Mouse (Mus musculus) neural tube, embryonic 12.5 days (tissue): ENCODE results near the gene Mgat3. TPM values are rescaled to one million over a fixed set of nuclear protein-coding genes. Genes with fewer than 3 reads are reported as not detected.

Experiments
- ATAC-seq: fragments of 200-750 bp; cut with Nextera tagmentation; 2 replicates; pipeline ENCODE4 v1.8.0; 2017; ENCODE audit warnings: low read depth, mild to moderate bottlenecking, moderate TSS enrichment, moderate library complexity; ENCODE audit not compliant: low FRiP score
- H3K27ac ChIP-seq: fragments of 300-500 bp; sonication (generic); 2 replicates; pipeline ENCODE4 v1.5.1; 2016
- H3K27me3 ChIP-seq: fragments of 300-500 bp; sonication (generic); replicated peaks from 2 replicates; pipeline ENCODE4 v1.6.1; 2016; ENCODE audit warnings: mild to moderate bottlenecking
- H3K36me3 ChIP-seq: fragments of 300-500 bp; sonication (generic); 2 replicates; pipeline ENCODE4 v1.6.1; 2016; ENCODE audit warnings: mild to moderate bottlenecking
- H3K4me1 ChIP-seq: fragments of 300-500 bp; sonication (generic); 2 replicates; pipeline ENCODE4 v1.6.1; 2016
- H3K4me2 ChIP-seq: fragments of 300-500 bp; sonication (generic); replicated peaks from 2 replicates; pipeline ENCODE4 v1.6.1; 2016; ENCODE audit warnings: mild to moderate bottlenecking
- H3K4me3 ChIP-seq: fragments of 300-500 bp; sonication (generic); 2 replicates; pipeline ENCODE4 v1.5.1; 2016
- H3K9ac ChIP-seq: fragments of 300-500 bp; sonication (generic); 2 replicates; pipeline ENCODE4 v1.6.1; 2016; ENCODE audit warnings: mild to moderate bottlenecking
- H3K9me3 ChIP-seq: fragments of 300-500 bp; sonication (generic); 2 replicates; pipeline ENCODE4 v1.6.1; 2016; ENCODE audit warnings: mild to moderate bottlenecking
- WGBS: fragments of 180-500 bp; shearing (Covaris S2); methylation state at CpG from one replicate; pipeline ENCODE4 v1.1.7; 2016; 5-methylcytosine and 5-hydroxymethylcytosine counted together
- polyA plus RNA-seq: library from polyadenylated mRNA; unstranded; fragments of >200 nt; fragmentation: Nextera tagmentation; extraction: Ambion mirVana; gene quantifications from 2 replicates; pipeline ENCODE4 v1.2.1, GENCODE M21; 2016

Gene Mgat3
- polyA plus RNA-seq, 1 experiment from 2014 or later = 13.8 TPM

DNA sequence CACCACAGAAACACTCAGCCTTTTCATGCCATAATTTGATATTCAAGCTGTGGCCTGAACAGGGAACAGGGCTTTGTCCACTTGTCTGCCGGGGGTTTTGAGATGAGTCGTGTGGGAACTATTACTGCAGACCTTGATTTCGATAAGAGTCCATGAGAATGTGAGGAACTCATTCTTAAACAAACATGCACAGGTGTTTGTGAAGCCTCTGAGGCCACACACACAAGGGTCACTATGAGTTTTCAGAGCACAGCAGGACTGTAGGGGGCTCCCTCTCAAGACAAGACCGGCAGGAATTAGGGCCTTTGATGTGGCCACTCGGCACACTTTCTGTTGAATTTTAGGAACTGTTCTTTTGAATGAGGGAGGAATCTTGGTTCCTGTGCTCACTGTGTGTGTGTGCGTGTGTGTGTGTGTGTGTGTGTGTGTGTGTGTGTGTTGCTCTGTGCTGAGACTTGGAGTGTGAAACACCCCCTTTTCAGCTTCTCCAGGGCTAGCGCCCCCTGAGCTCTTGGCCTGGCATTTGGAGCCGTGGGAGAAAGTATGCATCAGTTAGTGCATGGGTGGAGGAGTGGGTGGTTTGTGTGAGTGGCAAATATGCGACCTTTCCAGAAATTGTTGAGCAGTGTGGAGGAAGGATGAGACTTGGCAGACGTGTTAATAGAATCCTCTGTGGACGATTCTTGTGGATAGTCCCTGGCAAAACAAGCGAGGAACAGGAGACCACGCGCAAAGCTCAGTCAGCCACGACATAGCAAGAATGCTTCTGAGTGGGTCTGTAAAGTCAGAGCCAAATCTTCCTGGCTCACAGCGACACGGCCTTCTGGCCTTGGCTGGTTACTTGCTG lies 35.4 kb upstream of the Mgat3 start:
- no peak for ATAC-seq
- Histone ChIP-seq H3K9ac (no peak overlapping the region), H3K27ac (no peak overlapping the region), H3K36me3 (peaks cover 29% of the 10 kb centered on the region), H3K4me3 (0 out of 2 replicates have a peak overlapping the region, but pooled peaks have one; percentile 9), H3K27me3 (no peaks in the 10 kb centered on the region), H3K9me3 (no peaks in the 10 kb centered on the region), H3K4me2 (no peak overlapping the region), H3K4me1 (peaks cover 18% of the 10 kb centered on the region)
- WGBS = 80% methylated on average over 17 of the region's 17 CpGs

DNA sequence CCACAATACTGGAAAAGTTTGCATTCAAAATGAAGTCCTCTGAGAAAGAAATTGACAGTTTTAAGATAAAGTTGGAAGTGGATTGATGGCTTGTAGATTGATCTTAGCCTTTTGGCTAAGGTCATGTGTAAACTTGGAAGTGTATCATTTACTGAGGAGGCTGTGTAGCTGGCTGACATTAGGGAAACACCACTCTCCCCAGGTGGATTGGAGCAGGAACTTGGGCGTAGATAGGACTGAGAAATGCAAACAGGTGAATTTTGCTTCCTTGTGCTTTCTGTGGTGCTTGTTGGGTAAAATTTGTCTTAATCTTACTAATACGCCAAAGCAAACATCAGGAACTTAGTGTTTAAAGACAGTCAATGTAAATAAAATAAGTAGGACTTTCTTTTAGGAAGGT lies 33.2 kb upstream of the Mgat3 start:
- no peaks in the 10 kb centered on the region for H3K9me3 ChIP-seq
- H3K36me3 ChIP-seq = peaks cover 35% of the 10 kb centered on the region
- ATAC-seq = no peak
- no peak overlapping the region for H3K9ac ChIP-seq
- no peak overlapping the region for H3K4me2 ChIP-seq
- H3K27me3 ChIP-seq = no peaks in the 10 kb centered on the region
- H3K4me1 ChIP-seq = 0 out of 2 replicates have a peak, but pooled peaks cover 6% of the 10 kb centered on the region
- H3K4me3 ChIP-seq = no peak overlapping the region
- no peak overlapping the region for H3K27ac ChIP-seq
- 97% methylated on average over 2 of the region's 2 CpGs for WGBS

DNA sequence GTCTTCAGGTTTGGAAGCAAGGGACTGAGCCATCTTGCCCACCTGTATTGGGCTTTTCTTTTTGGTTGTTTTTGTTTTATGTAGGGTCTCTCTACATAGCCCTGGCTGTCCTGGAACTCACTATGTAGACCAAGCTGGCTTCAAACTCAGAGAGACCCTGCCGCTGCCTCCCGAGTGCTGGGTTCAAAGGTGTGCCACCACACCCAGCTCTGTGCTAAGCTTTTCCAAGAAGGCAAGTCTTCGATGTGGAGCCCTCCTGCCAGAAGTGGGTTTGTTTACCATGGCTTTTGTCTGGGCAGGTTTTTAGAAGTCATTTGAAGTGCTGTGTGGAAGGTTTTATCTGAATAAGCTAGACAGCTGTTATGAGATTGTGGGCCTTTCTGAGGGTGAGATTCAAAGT lies 32.6 kb upstream of the Mgat3 start:
- Histone ChIP-seq H3K27me3 (no peaks in the 10 kb centered on the region), H3K36me3 (peaks cover 35% of the 10 kb centered on the region)

DNA sequence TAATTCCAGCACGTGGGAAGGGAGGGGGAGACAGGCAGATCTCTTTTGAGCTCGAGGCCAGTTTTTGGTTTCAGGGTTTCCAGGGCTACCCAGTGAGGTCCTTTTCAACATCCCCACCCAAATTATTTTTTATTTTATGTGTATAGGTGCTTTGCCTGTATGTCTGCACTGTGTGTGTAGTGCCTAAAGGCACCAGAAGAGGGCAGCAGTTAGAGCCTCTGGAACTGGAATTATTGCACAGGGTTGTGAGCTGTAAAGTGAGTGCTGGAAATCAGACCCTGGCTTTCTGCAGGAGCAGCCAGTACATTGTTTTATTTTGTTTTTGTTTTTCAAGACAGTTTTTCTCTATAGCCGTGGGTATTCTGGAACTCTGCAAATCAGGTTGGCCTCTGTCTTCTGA lies 31.4 kb upstream of the Mgat3 start:
- H3K27ac ChIP-seq = no peak overlapping the region
- no peak overlapping the region for H3K9ac ChIP-seq
- no peaks in the 10 kb centered on the region for H3K27me3 ChIP-seq
- 95% methylated on average over 3 of the region's 3 CpGs for WGBS
- H3K4me3 ChIP-seq = no peak overlapping the region
- H3K4me1 ChIP-seq = 0 out of 2 replicates have a peak, but pooled peaks cover 6% of the 10 kb centered on the region
- ATAC-seq = no peak
- peaks cover 31% of the 10 kb centered on the region for H3K36me3 ChIP-seq
- H3K9me3 ChIP-seq = no peaks in the 10 kb centered on the region
- no peak overlapping the region for H3K4me2 ChIP-seq

More for the DNA sequence above, 32.6 kb upstream of the Mgat3 start:
- H3K4me1 ChIP-seq = 0 out of 2 replicates have a peak, but pooled peaks cover 6% of the 10 kb centered on the region
- no peaks in the 10 kb centered on the region for H3K9me3 ChIP-seq
- no peak overlapping the region for H3K4me3 ChIP-seq
- no peak overlapping the region for H3K27ac ChIP-seq
- no peak for ATAC-seq
- H3K9ac ChIP-seq = no peak overlapping the region
- H3K4me2 ChIP-seq = no peak overlapping the region
- WGBS = 97% methylated on average over 3 of the region's 3 CpGs

DNA sequence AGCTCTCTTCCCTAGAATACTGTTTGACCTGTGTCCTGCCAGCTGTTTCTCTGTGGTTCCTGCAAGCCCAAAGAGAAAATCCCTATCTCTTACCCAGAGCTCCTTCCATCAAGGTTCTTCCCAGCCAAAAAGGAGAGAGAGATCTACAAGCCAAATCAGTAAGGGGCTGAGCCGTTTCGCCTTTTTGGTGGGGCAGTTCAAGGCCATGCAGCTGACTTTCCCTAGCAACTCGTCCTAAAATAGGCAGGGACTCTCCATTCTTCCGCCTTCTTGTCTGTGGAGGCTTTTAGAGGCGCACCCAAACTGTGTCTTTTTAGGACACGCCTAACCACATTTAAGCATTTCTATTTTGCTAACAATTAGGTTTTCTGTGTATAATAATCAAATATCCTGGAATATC lies 29.8 kb upstream of the Mgat3 start:
- WGBS = 91% methylated on average over 6 of the region's 6 CpGs
- H3K4me2 ChIP-seq = no peak overlapping the region
- no peak for ATAC-seq
- peaks cover 36% of the 10 kb centered on the region for H3K36me3 ChIP-seq
- no peaks in the 10 kb centered on the region for H3K9me3 ChIP-seq
- no peaks in the 10 kb centered on the region for H3K27me3 ChIP-seq
- no peaks in the 10 kb centered on the region for H3K4me1 ChIP-seq
- no peak overlapping the region for H3K9ac ChIP-seq
- no peak overlapping the region for H3K27ac ChIP-seq
- H3K4me3 ChIP-seq = no peak overlapping the region

DNA sequence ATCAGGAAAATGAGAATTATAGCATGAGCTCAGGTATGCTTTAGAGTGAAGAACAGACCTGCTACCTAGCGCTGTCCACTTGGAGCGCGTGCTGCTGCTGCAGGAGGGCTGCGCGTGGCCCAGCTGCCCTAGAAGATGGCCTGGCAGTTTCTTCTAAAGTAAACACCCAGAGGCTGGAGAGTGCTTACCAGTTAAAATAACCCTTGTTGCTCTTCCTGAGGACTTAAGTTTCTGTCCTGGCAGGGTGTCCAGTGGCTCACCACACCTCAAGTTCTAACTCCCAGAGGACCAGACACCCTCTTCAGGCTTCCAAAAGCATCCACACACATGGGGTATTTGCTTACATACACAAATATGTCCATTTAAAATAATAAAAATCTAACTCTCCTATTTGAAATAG lies 28.1 kb upstream of the Mgat3 start:
- H3K9ac ChIP-seq = no peak overlapping the region
- peaks cover 45% of the 10 kb centered on the region for H3K36me3 ChIP-seq
- H3K4me1 ChIP-seq = no peaks in the 10 kb centered on the region
- no peak for ATAC-seq
- H3K27me3 ChIP-seq = no peaks in the 10 kb centered on the region
- no peaks in the 10 kb centered on the region for H3K9me3 ChIP-seq
- H3K27ac ChIP-seq = no peak overlapping the region
- no peak overlapping the region for H3K4me2 ChIP-seq
- WGBS = 89% methylated on average over 5 of the region's 5 CpGs
- no peak overlapping the region for H3K4me3 ChIP-seq

DNA sequence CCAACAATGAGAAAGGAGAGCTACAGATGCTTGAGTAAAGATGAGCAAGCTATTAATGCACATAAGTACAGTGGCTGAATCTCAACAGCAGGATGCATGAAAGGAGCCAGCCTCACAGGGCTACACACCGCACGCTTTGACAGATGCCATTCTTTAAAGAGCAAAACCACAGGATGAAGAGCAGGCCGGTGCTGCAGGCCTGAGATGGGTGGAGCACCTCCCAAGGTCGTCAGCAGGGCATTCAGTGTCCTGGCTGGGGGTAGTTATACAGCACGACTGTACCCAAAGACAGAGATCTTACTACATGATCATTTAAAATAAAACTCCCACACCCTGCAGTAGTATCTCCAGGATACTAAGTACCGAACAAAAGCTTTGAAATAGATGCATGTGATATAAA lies 27.4 kb upstream of the Mgat3 start:
- Histone ChIP-seq H3K9me3 (no peaks in the 10 kb centered on the region), H3K9ac (no peak overlapping the region), H3K4me2 (no peak overlapping the region), H3K36me3 (peaks cover 46% of the 10 kb centered on the region), H3K27me3 (no peaks in the 10 kb centered on the region), H3K27ac (no peak overlapping the region), H3K4me3 (no peak overlapping the region), H3K4me1 (no peaks in the 10 kb centered on the region)
- WGBS = 59% methylated on average over 6 of the region's 6 CpGs
- no peak for ATAC-seq

DNA sequence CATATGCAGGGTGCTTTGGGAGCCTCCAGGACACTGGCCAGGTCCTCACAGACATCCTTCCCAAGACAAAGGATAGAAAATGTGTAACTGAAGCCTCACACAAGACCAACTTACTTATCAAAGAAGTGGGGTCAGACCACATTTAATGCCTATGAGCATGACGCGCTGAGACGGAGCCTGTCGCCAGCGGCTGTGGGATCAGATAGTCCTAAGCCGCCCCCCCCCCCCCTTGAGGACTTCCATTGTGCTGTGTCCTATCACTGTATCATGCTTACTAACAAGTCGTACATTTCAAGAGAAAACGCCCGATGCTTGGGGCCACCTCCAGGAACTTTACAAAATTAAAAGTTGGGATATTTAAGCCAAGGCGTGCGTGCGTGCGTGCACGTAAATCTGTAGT lies 26.4 kb upstream of the Mgat3 start:
- H3K4me2 ChIP-seq = no peak overlapping the region
- 92% methylated on average over 14 of the region's 14 CpGs for WGBS
- H3K27me3 ChIP-seq = no peaks in the 10 kb centered on the region
- H3K4me1 ChIP-seq = no peaks in the 10 kb centered on the region
- no peak for ATAC-seq
- no peaks in the 10 kb centered on the region for H3K9me3 ChIP-seq
- H3K9ac ChIP-seq = no peak overlapping the region
- H3K36me3 ChIP-seq = peaks cover 43% of the 10 kb centered on the region
- H3K4me3 ChIP-seq = no peak overlapping the region
- no peak overlapping the region for H3K27ac ChIP-seq

DNA sequence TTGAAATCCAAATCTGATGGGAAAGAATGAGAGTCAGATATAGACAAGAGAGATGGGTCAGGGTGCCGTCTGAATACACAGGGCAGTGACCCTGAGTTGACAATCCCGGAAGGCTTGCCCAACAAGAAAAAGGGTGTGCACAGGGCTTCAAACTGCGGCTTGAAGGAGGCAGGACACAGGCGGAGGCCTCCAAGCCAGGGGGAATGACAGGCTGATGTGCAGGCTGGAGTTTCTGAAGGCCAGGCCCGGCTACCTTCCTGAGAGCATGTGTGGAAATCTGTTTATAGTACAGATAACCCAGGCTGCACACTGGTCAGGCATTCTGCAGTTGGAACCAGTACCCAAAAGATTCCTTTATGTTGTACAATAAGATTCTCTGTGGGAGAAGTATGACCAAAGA lies 26.0 kb upstream of the Mgat3 start:
- H3K27ac ChIP-seq = no peak overlapping the region

DNA sequence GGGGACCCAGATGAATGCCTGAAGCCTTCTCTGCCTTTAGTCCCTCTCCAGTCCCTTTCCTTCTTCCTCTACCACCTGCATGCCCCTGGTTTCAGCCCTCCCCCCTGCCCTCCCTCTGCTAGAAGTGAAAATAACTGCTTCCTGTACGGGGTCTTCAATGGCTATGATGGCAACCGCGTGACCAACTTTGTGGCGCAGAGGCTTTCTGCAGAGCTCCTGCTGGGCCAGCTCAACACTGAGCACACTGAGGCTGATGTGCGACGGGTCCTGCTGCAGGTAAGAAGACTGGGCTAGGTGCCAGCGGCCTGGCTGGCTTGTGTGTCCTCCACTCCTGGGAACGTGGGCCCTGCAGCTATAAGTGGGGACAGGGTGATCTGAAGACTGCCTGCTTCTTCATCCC lies 25.0 kb upstream of the Mgat3 start:
- peaks cover 51% of the 10 kb centered on the region for H3K36me3 ChIP-seq
- WGBS = 84% methylated on average over 8 of the region's 8 CpGs
- H3K4me1 ChIP-seq = no peaks in the 10 kb centered on the region
- no peak overlapping the region for H3K4me3 ChIP-seq
- H3K27ac ChIP-seq = no peak overlapping the region
- no peaks in the 10 kb centered on the region for H3K9me3 ChIP-seq
- H3K9ac ChIP-seq = no peak overlapping the region
- no peaks in the 10 kb centered on the region for H3K27me3 ChIP-seq
- no peak overlapping the region for H3K4me2 ChIP-seq
- ATAC-seq = no peak

More for the DNA sequence above, 26.0 kb upstream of the Mgat3 start:
- 81% methylated on average over 5 of the region's 5 CpGs for WGBS
- Histone ChIP-seq H3K4me2 (no peak overlapping the region), H3K9me3 (no peaks in the 10 kb centered on the region), H3K4me1 (no peaks in the 10 kb centered on the region), H3K36me3 (peaks cover 44% of the 10 kb centered on the region), H3K4me3 (no peak overlapping the region), H3K9ac (no peak overlapping the region), H3K27me3 (no peaks in the 10 kb centered on the region)
- ATAC-seq = no peak

DNA sequence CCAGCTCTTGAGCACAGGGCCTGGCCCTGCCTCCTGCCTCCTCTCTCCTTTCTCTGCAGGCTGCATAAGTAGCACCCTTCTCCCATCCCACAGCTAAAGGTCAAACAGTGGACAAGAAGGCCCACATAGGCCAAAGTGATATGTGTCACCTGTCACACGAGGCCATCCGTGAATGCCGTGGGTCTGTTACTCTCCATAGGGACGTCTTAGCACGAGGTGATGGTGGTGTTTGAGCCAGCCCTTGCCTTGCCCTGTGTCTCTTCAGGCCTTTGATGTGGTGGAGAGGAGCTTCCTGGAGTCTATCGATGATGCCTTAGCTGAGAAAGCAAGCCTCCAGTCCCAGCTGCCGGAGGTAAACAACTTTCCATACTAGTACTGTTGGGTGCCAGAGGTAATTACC lies 24.0 kb upstream of the Mgat3 start:
- Histone ChIP-seq H3K36me3 (peaks cover 57% of the 10 kb centered on the region), H3K9me3 (no peaks in the 10 kb centered on the region), H3K9ac (no peak overlapping the region), H3K27ac (no peak overlapping the region), H3K4me3 (no peak overlapping the region), H3K4me2 (no peak overlapping the region), H3K27me3 (no peaks in the 10 kb centered on the region), H3K4me1 (no peaks in the 10 kb centered on the region)
- 92% methylated on average over 7 of the region's 7 CpGs for WGBS
- no peak for ATAC-seq

DNA sequence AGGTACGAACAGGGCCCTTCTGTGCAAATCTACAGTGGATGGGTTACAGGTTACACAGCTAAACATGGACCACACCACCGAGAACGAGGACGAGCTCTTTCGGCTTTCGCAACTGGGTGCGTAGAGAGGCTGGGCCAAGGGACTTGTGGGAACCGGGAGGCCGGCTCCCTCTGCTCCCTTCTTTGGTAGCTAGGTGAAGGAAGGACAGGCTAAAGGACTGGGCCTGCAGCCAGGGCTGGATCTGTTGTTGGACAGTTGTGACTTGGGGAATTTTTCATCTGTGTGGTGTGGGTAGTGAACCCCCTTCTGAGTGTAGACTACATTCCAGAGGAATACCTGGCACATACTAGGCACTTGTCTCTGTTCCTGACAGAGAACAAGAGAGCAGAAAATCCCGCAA lies 20.9 kb upstream of the Mgat3 start:
- Histone ChIP-seq H3K9me3 (no peaks in the 10 kb centered on the region), H3K9ac (no peak overlapping the region), H3K4me1 (no peaks in the 10 kb centered on the region), H3K27me3 (no peaks in the 10 kb centered on the region), H3K4me2 (no peak overlapping the region), H3K36me3 (peaks cover 84% of the 10 kb centered on the region), H3K4me3 (no peak overlapping the region), H3K27ac (no peak overlapping the region)
- WGBS = 95% methylated on average over 10 of the region's 10 CpGs
- ATAC-seq = no peak

DNA sequence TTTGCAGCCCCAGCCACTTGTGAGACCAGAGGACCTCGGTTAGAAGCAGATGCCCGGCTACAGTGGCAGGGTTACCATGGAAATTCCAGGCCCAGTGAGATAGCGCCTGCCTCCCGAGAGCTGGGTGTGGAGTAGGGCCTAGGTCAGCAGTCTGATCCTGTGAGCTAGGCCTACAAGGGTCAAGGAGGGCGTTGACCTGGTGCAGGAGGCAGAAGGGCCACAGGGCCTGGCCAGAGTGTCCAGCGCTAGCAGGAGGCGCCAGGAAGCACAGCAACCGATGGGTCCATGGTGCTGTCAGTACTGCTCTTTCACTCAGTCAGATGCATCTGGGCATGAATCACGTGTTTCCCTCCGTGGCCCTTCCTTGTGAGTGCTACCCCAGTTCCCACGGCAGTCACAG lies 19.8 kb upstream of the Mgat3 start:
- Histone ChIP-seq H3K27ac (no peak overlapping the region), H3K9me3 (no peaks in the 10 kb centered on the region), H3K4me3 (no peak overlapping the region), H3K36me3 (peaks cover 91% of the 10 kb centered on the region), H3K4me1 (no peaks in the 10 kb centered on the region), H3K4me2 (no peak overlapping the region), H3K27me3 (no peaks in the 10 kb centered on the region), H3K9ac (no peak overlapping the region)
- WGBS = 83% methylated on average over 11 of the region's 11 CpGs
- ATAC-seq = no peak
